Mouse (Mus musculus) ES-E14 (cell line): ENCODE measurements around the gene Fam229b. TPM values are rescaled to one million over a fixed set of nuclear protein-coding genes. Genes with fewer than 3 reads are reported as not detected.

Experiments
- DNase-seq: peaks from one replicate; pipeline ENCODE4 v3.0.0-alpha.2; 2013; ENCODE audit warnings: low read depth, low spot score
- H3K27ac ChIP-seq: 2 replicates; pipeline ENCODE4 v1.5.1; 2012; ENCODE audit warnings: low read depth, mild to moderate bottlenecking, low read length, moderate library complexity, mixed read lengths; ENCODE audit not compliant: poor library complexity, insufficient read depth, severe bottlenecking
- H3K36me3 ChIP-seq: 2 replicates; pipeline ENCODE4 v1.6.1; 2012; ENCODE audit warnings: mild to moderate bottlenecking, low read length, moderate library complexity, mixed read lengths; ENCODE audit not compliant: control insufficient read depth, poor library complexity, insufficient read depth, severe bottlenecking
- H3K4me1 ChIP-seq, 2 experiments: fragments of 150-350 bp in 1 of 2; sonication (generic) in 1 of 2; 2 replicates each; pipeline ENCODE4 v1.6.1; 2012; ENCODE audit warnings: low read length in 2 of 2, mild to moderate bottlenecking in 1 of 2, mixed read lengths in 1 of 2; ENCODE audit not compliant: control insufficient read depth in 2 of 2, insufficient read depth in 2 of 2, poor library complexity in 1 of 2
- H3K4me3 ChIP-seq, 2 experiments: fragments of 150-350 bp in 1 of 2; sonication (generic) in 1 of 2; 2 replicates each; pipeline ENCODE4 v1.5.1; 2012; ENCODE audit warnings: low read length in 2 of 2, low read depth in 1 of 2, mild to moderate bottlenecking in 1 of 2, mixed read lengths in 1 of 2; ENCODE audit not compliant: insufficient read depth in 1 of 2, poor library complexity in 1 of 2, severe bottlenecking in 1 of 2
- H3K9ac ChIP-seq: 2 replicates; pipeline ENCODE4 v1.6.1; 2012; ENCODE audit warnings: low read depth, mild to moderate bottlenecking, low read length, mixed read lengths; ENCODE audit not compliant: poor library complexity, insufficient read depth, severe bottlenecking
- H3K9me3 ChIP-seq: fragments of 150-350 bp; sonication (generic); 2 replicates; pipeline ENCODE4 v1.6.1; 2012; ENCODE audit warnings: low read depth, mild to moderate bottlenecking, low read length; ENCODE audit not compliant: control insufficient read depth, insufficient read depth
- CHD2 ChIP-seq: IDR thresholded peaks from 2 replicates; pipeline ENCODE4 v1.6.1; 2014; ENCODE audit warnings: mild to moderate bottlenecking, low read depth, low read length, inconsistent platforms
- HCFC1 ChIP-seq: IDR thresholded peaks from 2 replicates; pipeline ENCODE4 v1.6.1; 2012; ENCODE audit warnings: low read length, inconsistent platforms, borderline replicate concordance; ENCODE audit not compliant: insufficient read depth
- MAFK ChIP-seq: IDR thresholded peaks from 2 replicates; pipeline ENCODE4 v1.6.1; 2014; ENCODE audit warnings: mild to moderate bottlenecking, low read depth, low read length, inconsistent platforms; ENCODE audit not compliant: insufficient read depth
- ZC3H11A ChIP-seq: IDR thresholded peaks from 2 replicates; pipeline ENCODE4 v1.6.1; 2012; ENCODE audit warnings: low read depth, mild to moderate bottlenecking, inconsistent platforms, low read length, borderline replicate concordance
- ZNF384 ChIP-seq: IDR thresholded peaks from 2 replicates; pipeline ENCODE4 v1.6.1; 2012; ENCODE audit warnings: low read depth, low read length, inconsistent platforms
- in situ Hi-C, 2 experiments: fragments of 600-800 bp; cut with MboI; formaldehyde crosslinking; loops; one replicate each; pipeline ENCODE4 v1.15.1; 2025; ENCODE audit warnings: low sequenced_read_pairs in 2 of 2, inconsistent platforms in 1 of 2; ENCODE audit not compliant: unreplicated experiment in 2 of 2
- total RNA-seq: library from RNA; depleted of rRNA; stranded (reverse); fragments of 300-350 nt; gene quantifications from 2 replicates; pipeline ENCODE4 v1.2.3, GENCODE M21; 2012

Gene Fam229b
- total RNA-seq, 1 experiment: 5.0 TPM

DNA sequence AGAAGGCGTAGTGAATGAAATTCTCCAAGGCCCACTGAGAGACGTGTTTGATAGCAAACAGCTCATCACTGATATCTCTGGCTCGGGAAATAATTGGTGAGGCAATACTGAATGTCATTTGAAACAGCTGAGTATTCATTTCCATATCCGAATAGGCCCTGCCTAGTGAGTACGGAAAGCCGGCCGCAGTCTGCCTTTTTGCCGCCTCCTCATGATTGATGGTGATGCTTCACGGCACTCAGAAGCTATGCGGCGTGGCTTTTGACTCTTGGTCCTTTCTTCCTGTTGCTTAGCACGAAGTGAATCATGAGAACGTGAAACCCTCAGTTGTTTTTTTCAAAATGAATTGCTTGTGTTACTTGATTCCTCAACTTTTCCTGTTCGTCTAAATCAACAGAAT is 7.1 kb upstream of the Fam229b start:
- H3K9ac ChIP-seq: no peak overlapping the region
- in situ Hi-C loops: no loop called here
- no peak overlapping the region for H3K27ac ChIP-seq
- no peaks in the 10 kb centered on the region for H3K4me1 ChIP-seq
- peaks cover 31% of the 10 kb centered on the region for H3K36me3 ChIP-seq
- TF ChIP-seq HCFC1: no peak
- H3K4me3 ChIP-seq: no peak overlapping the region
- no peaks in the 10 kb centered on the region for H3K9me3 ChIP-seq
- no peak for DNase-seq

DNA sequence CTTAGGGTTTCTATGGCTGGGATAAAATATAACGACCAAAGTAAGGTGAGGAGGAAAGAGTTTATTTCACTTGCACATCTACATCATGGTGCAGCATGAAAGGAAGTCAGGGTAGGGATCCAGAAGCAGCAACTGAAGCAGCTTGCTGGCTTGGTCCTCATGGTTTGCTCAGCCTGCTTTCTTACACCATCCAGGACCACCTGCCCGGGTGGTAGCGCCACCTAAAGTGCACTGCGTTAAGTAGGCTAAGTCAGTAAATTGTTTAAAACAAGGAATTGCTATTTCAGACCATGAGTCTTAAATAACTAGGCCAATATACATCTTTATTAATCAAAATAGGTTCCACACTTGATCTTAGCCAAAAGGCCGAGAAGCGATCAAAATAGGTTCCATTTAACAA is 5.0 kb upstream of the Fam229b start:
- no peak overlapping the region for H3K9ac ChIP-seq
- H3K9me3 ChIP-seq: no peaks in the 10 kb centered on the region
- H3K4me1 ChIP-seq: no peaks in the 10 kb centered on the region
- no peak overlapping the region for H3K4me3 ChIP-seq
- no peak for TF ChIP-seq MAFK
- no peak for TF ChIP-seq CHD2
- TF ChIP-seq ZC3H11A: no peak
- TF ChIP-seq ZNF384: no peak
- TF ChIP-seq HCFC1: no peak
- no peak for DNase-seq
- no peak overlapping the region for H3K27ac ChIP-seq
- in situ Hi-C loops: no loop called here
- H3K36me3 ChIP-seq: peaks cover 24% of the 10 kb centered on the region

DNA sequence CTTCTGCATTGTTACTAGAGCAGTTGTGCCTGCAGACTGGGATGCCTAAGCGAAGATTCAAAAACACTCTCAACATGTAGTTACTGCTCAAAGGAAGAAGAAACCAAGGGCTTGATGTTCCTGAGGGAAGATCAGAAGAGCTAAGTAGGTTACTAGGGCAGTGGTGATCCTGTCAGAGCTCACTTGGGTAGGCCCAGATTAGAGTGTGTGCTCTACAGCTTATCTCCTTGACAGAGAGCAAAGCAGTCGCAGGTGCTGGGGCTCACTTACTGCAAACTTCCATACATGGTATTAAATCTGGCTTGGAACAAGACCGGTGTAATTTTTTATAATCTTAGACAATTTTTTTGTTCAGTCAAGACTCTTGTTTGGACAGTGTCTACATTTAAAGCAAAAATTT is 4.1 kb upstream of the Fam229b start:
- Histone ChIP-seq H3K36me3 (peaks cover 23% of the 10 kb centered on the region), H3K9me3 (no peaks in the 10 kb centered on the region), H3K4me1 (no peaks in the 10 kb centered on the region), H3K27ac (no peak overlapping the region), H3K9ac (no peak overlapping the region), H3K4me3 (no peak overlapping the region)
- in situ Hi-C loops: no loop called here
- TF ChIP-seq ZC3H11A (no peak), HCFC1 (no peak), ZNF384 (no peak), MAFK (no peak), CHD2 (no peak)
- no peak for DNase-seq

DNA sequence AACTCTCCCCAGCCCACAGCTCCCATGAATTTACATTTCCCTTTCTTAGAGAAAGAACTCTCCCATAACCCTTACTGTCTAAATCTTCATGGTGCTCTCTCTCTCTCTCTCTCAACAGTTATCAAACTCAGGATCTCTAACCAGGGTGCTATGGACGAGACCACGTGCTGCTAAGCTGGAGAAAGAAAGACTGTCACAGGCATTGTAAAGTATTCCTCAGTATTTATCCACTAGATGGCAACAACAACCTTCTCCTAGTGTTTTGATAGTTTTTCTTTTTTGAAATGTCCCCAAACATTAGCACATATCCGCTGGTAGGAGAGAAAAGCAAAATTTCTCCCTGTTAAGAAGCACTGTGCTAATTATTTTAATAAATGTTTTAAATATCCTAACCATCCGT is 12.3 kb downstream of the Fam229b start:
- TF ChIP-seq ZC3H11A (no peak), CHD2 (no peak), MAFK (no peak), HCFC1 (no peak), ZNF384 (no peak)
- Histone ChIP-seq H3K9me3 (no peaks in the 10 kb centered on the region), H3K4me3 (no peak overlapping the region), H3K9ac (no peak overlapping the region), H3K36me3 (no peaks in the 10 kb centered on the region), H3K4me1 (peaks cover 4 to 6% of the 10 kb centered on the region in 2 experiments; a peak in 1 of 4 replicates), H3K27ac (no peak overlapping the region)
- DNase-seq: no peak
- in situ Hi-C loops: no loop called here

DNA sequence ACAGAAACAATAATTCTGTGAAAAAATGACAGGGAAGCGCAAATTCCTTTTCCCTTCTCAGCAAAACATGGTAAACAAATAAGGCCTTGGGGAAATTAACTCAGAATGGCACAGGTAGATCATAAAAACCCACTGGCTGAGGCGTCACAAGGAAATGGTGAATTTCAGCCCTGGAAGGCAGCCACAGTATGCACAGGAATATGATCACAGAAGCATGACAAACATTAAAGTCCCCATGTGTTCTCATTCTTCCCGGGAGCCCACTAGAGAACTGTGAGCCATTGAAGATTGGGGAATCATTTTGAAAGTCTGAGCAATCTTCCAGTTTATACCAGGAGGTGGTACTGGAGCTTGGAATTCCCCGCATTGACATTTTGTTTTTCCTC is 24.2 kb downstream of the Fam229b start:
- in situ Hi-C loops: no loop called here
- H3K9ac ChIP-seq: no peak overlapping the region
- H3K27ac ChIP-seq: no peak overlapping the region
- DNase-seq: no peak
- H3K4me3 ChIP-seq: no peak overlapping the region
- TF ChIP-seq ZC3H11A: no peak
- TF ChIP-seq HCFC1: no peak
- TF ChIP-seq MAFK: no peak
- TF ChIP-seq ZNF384: no peak
- no peak for TF ChIP-seq CHD2
- peaks cover 0 to 20% of the 10 kb centered on the region in 2 experiments; a peak in 3 of 4 replicates for H3K4me1 ChIP-seq
- no peaks in the 10 kb centered on the region for H3K9me3 ChIP-seq
- H3K36me3 ChIP-seq: no peaks in the 10 kb centered on the region
